Mouse (Mus musculus): ENCODE data around the gene Cacna1e.

- TF ChIP-seq CTCF (IDR thresholded peaks at IDR 0.05; ENCODE audit: borderline replicate concordance, extremely low read depth, insufficient read depth, insufficient read length) (no peak), POLR2A (IDR thresholded peaks at IDR 0.05; ENCODE audit: borderline replicate concordance, extremely low read depth, insufficient read depth, insufficient read length, poor library complexity, severe bottlenecking) (no peak)
Measured at GRCm38 (mm10) chr1:154707584-154708290, 176.6 kb downstream of the Cacna1e start.

Measured in brain, embryonic 14.5 days (tissue).